Mouse (Mus musculus) ES-Bruce4 (cell line): ENCODE results near the gene Fgfr2.

Source experiments
- CTCF ChIP-seq: IDR thresholded peaks from one replicate; pipeline ENCODE4 v1.8.1; 2011; ENCODE audit warnings: low read depth, low read length
- POLR2A ChIP-seq: IDR thresholded peaks from one replicate; pipeline ENCODE4 v1.8.1; 2011; ENCODE audit warnings: low read length; ENCODE audit not compliant: insufficient read depth

GRCm38 (mm10) chr7:132892311-132892661 is 230.9 kb downstream of the Fgfr2 start:
- TF ChIP-seq CTCF = no peak
- TF ChIP-seq POLR2A = no peak
